Mouse (Mus musculus) forebrain, embryonic 16.5 days (tissue): ENCODE data around the gene D17Wsu92e. TPM values are rescaled to one million over a fixed set of nuclear protein-coding genes. Genes with fewer than 3 reads are reported as not detected.

Experiments used
- ATAC-seq: fragments of 200-750 bp; cut with Nextera tagmentation; 2 replicates; pipeline ENCODE4 v1.8.0; 2017; ENCODE audit warnings: mild to moderate bottlenecking, moderate library complexity
- H3K27ac ChIP-seq: fragments of 300-500 bp; sonication (generic); 2 replicates; pipeline ENCODE4 v1.5.1; 2014; ENCODE audit warnings: low read length, control low read depth
- H3K27me3 ChIP-seq: fragments of 300-500 bp; sonication (generic); replicated peaks from 2 replicates; pipeline ENCODE4 v1.6.1; 2014; ENCODE audit warnings: low read length; ENCODE audit not compliant: control insufficient read depth, insufficient read depth
- H3K36me3 ChIP-seq: fragments of 300-500 bp; sonication (generic); 2 replicates; pipeline ENCODE4 v1.6.1; 2014; ENCODE audit not compliant: control insufficient read depth, insufficient read depth
- H3K4me1 ChIP-seq: fragments of 300-500 bp; sonication (generic); replicated peaks from 2 replicates; pipeline ENCODE4 v1.6.1; 2014; ENCODE audit warnings: low read length; ENCODE audit not compliant: control insufficient read depth, insufficient read depth
- H3K4me2 ChIP-seq: fragments of 300-500 bp; sonication (generic); 2 replicates; pipeline ENCODE4 v1.6.1; 2014; ENCODE audit warnings: mild to moderate bottlenecking, low read length, control low read depth
- H3K4me3 ChIP-seq: fragments of 300-500 bp; sonication (generic); replicated peaks from 2 replicates; pipeline ENCODE4 v1.5.1; 2014; ENCODE audit warnings: mild to moderate bottlenecking, low read length, control low read depth
- H3K9ac ChIP-seq: fragments of 300-500 bp; sonication (generic); replicated peaks from 2 replicates; pipeline ENCODE4 v1.6.1; 2014; ENCODE audit warnings: low read depth, low read length, control low read depth
- H3K9me3 ChIP-seq: fragments of 300-500 bp; sonication (generic); 2 replicates; pipeline ENCODE4 v1.6.1; 2016; ENCODE audit warnings: low read length; ENCODE audit not compliant: control insufficient read depth
- WGBS: fragments of 180-500 bp; shearing (Covaris S2); extraction: QIAGEN DNeasy Blood & Tissue Kit; methylation state at CpG from one replicate; pipeline ENCODE4 v1.1.7; 2014; 5-methylcytosine and 5-hydroxymethylcytosine counted together
- polyA plus RNA-seq: library from polyadenylated mRNA; unstranded; fragments of >200 nt; fragmentation: Nextera tagmentation; extraction: Ambion mirVana; gene quantifications from 2 replicates; pipeline ENCODE4 v1.2.1, GENCODE M21; 2015

D17Wsu92e gene
- polyA plus RNA-seq, 1 experiment from 2014 or later: 11.9 TPM

DNA sequence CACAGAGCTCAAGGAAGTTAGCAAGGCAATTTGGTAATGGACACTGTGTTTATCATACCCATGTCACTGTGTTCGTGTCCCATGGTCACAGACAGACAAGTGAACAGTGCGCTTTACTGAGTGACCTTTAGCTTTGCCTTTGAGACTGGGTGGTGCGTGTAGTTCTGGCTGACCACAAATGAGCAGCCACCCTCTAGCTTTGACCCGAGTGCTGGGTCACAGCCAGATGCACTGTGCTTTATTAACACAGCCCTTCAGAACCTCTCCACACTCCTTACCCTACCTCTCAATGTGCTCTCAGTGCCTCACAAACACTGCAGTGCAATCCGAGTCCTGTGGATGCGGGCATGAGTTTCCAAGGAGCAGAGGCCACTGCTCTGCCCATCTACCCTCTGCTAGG is 27.3 kb downstream of the D17Wsu92e start:
- 91% methylated on average over 6 of the region's 6 CpGs for WGBS
- Histone ChIP-seq H3K4me3 (no peak overlapping the region), H3K9me3 (no peaks in the 10 kb centered on the region), H3K27ac (no peak overlapping the region), H3K27me3 (no peaks in the 10 kb centered on the region), H3K4me1 (peaks cover 22% of the 10 kb centered on the region), H3K4me2 (no peak overlapping the region), H3K9ac (no peak overlapping the region), H3K36me3 (no peaks in the 10 kb centered on the region)
- no peak for ATAC-seq

DNA sequence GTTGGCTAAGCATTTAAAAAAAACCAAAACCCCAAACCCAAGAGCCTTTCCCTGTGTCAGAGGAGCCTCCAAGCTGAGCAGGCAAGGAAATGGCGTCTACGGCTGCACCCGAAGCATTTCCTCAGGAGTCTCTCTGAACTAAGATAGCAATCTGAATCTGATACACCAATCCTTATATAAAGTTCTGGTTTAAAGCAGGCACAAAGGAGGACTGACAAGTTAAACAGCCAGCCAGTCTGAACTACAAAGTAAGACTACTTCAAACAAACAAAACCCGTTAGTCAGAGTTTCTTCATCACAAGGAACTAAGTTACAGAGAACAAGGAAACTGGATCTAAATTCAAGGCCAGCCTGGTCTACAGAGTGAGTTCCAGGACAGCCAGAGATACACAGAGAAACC is 27.9 kb downstream of the D17Wsu92e start:
- H3K9ac ChIP-seq: no peak overlapping the region
- ATAC-seq: no peak
- H3K4me3 ChIP-seq: no peak overlapping the region
- H3K36me3 ChIP-seq: no peaks in the 10 kb centered on the region
- 86% methylated on average over 4 of the region's 4 CpGs for WGBS
- H3K9me3 ChIP-seq: no peaks in the 10 kb centered on the region
- no peak overlapping the region for H3K27ac ChIP-seq
- H3K4me2 ChIP-seq: no peak overlapping the region
- H3K4me1 ChIP-seq: peaks cover 15% of the 10 kb centered on the region
- no peaks in the 10 kb centered on the region for H3K27me3 ChIP-seq

DNA sequence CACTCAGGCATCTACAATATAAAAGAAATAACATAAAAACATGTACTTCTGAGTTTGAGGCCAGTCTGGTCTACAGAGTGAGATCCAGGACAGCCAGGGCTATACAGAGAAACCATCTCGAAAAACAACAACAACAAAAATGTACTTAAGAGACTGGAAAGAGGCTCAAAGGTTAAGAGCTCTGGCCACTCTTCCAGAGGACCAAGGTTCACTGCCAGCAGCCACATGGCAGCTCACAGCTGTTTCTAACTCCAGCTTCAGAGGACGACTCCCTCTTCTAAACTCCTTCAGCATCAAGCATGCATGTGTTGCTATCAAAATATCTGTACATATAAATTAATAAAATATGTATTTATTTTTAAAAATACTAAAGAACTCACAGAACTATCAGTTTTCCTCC is 28.9 kb downstream of the D17Wsu92e start:
- Histone ChIP-seq H3K36me3 (no peaks in the 10 kb centered on the region), H3K9ac (no peak overlapping the region), H3K4me2 (no peak overlapping the region), H3K9me3 (no peaks in the 10 kb centered on the region), H3K27ac (no peak overlapping the region), H3K27me3 (no peaks in the 10 kb centered on the region), H3K4me1 (peaks cover 6% of the 10 kb centered on the region), H3K4me3 (no peak overlapping the region)
- no peak for ATAC-seq
- 89% methylated on average over 2 of the region's 2 CpGs for WGBS

DNA sequence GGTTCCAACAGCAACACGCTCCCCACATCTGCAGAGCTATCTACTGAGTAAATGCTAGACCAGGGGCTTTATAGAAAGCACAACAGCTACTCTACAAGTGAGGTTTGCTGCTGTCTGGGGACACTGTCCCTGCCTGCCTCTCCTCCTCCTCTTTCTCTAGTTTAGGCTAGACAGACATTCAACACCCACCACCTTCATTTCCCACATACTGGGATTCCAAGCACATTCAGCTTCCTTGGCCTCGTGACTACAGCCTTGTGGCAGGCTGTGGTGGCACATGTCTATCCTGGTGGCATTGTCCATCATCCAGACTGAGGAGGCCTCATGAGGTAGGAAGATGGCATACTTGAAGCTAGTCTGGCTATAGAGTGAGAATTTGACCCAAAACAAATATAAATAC is 29.5 kb downstream of the D17Wsu92e start:
- no peak overlapping the region for H3K9ac ChIP-seq
- ATAC-seq: no peak
- no peak overlapping the region for H3K27ac ChIP-seq
- H3K4me2 ChIP-seq: no peak overlapping the region
- H3K4me3 ChIP-seq: no peak overlapping the region
- no peaks in the 10 kb centered on the region for H3K9me3 ChIP-seq
- no peaks in the 10 kb centered on the region for H3K36me3 ChIP-seq
- WGBS: 94% methylated on average over 2 of the region's 2 CpGs
- H3K4me1 ChIP-seq: no peaks in the 10 kb centered on the region; the same call in 1 of the 2 replicates
- no peaks in the 10 kb centered on the region for H3K27me3 ChIP-seq

DNA sequence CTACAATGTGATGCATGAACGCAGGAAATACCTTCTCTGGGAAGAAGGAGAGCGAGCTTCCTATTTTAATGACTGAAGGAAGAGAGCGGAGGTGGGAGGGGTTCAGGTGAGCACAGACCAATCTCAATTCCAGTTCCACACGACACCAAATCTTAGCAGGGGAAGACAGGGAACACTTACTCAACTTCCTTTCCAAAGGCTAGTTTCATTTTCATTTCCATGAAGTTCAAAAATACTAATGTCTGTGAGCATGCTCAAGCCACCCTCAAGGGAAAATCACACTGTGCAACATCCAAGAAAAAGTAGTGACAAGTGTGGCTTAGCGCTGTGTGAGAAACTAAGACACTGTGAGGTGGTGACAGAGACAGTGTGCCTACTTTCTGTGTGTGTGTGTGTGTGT is 30.4 kb downstream of the D17Wsu92e start:
- no peaks in the 10 kb centered on the region for H3K27me3 ChIP-seq
- 96% methylated on average over 5 of the region's 5 CpGs for WGBS
- no peak for ATAC-seq
- H3K4me3 ChIP-seq: no peak overlapping the region
- H3K27ac ChIP-seq: no peak overlapping the region
- H3K9ac ChIP-seq: no peak overlapping the region
- H3K36me3 ChIP-seq: no peaks in the 10 kb centered on the region
- no peak overlapping the region for H3K4me2 ChIP-seq
- no peaks in the 10 kb centered on the region for H3K9me3 ChIP-seq
- H3K4me1 ChIP-seq: no peaks in the 10 kb centered on the region

DNA sequence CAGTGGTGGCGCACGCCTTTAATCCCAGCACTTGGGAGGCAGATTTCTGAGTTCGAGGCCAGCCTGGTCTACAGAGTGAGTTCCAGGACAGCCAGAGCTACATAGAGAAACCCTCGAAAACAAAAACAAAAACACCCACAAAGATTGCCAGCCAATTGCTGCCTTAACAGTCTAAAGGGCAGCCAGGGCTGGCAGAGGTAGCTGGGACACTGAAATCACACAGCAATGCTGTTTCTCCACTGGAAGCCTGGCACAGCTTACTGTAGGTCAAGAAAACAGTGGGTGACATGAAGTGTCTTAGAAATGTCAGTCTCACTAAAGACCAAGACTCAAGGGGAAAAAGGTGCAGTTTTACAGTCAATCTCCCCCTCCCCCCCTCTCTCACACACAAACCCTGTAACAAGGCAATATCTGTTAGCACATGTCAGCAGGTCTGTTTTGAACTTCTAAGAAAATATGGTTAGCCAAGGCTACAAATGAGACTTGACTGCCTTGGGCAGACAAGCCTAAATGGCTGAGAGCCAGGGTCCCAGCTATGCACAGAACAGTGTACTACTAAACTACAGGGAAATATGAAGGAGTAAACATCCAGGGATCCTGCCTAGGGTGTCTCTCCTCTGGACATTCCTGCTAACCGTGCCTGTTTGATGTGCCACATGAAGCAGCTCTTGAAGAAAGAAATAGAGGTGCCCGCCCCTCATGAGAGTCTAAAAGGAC is 31.8 kb downstream of the D17Wsu92e start:
- Histone ChIP-seq H3K4me1 (no peaks in the 10 kb centered on the region), H3K27ac (no peak overlapping the region), H3K9me3 (no peaks in the 10 kb centered on the region), H3K27me3 (no peaks in the 10 kb centered on the region), H3K36me3 (no peaks in the 10 kb centered on the region), H3K9ac (no peak overlapping the region), H3K4me3 (no peak overlapping the region), H3K4me2 (no peak overlapping the region)
- no peak for ATAC-seq
- WGBS: 88% methylated on average over 6 of the region's 6 CpGs

DNA sequence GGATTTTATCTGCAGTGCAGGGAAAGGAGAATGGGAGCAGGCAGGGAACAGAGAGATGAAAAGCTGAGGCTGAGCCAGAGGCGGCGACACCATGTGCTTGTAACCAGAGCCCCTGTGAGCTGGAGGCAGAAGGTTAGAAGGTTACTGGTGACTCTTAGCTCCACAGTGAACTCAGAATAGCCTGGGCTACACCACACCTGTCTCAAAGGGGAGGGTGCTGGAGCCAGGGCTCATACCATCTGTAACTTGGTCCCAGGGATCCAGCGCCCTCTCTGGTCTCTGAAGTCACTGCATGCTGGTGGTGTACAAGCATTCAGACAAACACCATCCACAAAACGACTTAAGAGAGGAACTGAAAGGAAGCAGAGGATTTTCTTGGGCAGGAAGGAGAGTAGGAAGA is 36.9 kb downstream of the D17Wsu92e start:
- Histone ChIP-seq H3K4me1 (no peaks in the 10 kb centered on the region), H3K4me3 (no peak overlapping the region), H3K27ac (no peak overlapping the region), H3K9me3 (no peaks in the 10 kb centered on the region), H3K4me2 (no peak overlapping the region), H3K36me3 (no peaks in the 10 kb centered on the region), H3K9ac (no peak overlapping the region), H3K27me3 (no peaks in the 10 kb centered on the region)
- 79% methylated on average over 4 of the region's 4 CpGs for WGBS
- ATAC-seq: no peak

DNA sequence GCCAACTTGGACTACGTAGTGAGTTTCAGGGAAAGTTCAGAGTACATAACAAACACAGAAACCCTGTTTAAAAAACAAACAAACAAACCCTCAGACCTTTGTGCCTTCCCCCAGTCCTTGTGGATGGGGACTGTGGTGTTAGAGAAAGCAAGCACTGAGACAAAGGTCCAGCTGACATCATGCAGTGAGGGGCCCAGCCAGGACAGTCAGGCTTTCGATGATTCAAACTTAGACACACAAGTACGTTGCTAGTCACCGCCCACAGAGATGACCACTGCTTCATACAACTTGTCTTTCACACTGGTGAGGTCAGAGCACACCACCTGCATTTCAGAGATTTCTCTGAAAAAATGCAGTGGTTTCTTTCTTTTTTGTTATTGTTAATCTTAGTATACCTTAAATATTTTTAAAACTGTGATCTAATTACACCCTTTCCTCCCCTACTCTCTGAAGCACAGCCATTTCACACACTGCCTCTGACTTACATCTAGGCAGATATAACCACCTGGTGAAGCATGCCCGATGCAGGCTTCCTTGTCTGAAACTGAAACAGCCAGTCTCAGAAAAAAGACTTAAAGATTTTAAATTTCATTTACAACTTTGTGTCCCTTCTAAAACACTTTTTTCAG is 39.3 kb downstream of the D17Wsu92e start:
- Histone ChIP-seq H3K27ac (no peak overlapping the region), H3K4me1 (no peaks in the 10 kb centered on the region), H3K9me3 (no peaks in the 10 kb centered on the region), H3K9ac (no peak overlapping the region), H3K4me3 (no peak overlapping the region), H3K4me2 (no peak overlapping the region), H3K27me3 (no peaks in the 10 kb centered on the region), H3K36me3 (no peaks in the 10 kb centered on the region)
- no peak for ATAC-seq
- WGBS: 82% methylated on average over 5 of the region's 5 CpGs

DNA sequence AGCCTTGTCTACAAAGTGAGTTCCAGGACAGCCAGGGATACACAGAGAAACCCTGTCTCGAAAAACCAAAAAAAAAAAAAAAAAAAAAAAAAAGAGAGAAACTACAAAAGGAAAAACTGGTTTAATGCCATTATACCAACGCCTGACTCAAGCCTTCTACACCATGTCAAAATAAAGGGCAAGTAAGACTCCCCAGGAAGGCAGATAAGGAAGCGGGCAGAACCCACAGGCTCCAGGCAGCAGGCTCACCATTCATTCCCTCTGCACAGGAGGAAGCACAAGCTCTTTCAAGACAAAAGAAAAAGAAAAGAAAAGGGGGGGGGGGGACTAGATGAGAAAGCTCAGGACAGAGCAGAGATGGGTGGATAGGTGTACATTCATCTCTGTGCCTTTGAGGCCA is 40.7 kb downstream of the D17Wsu92e start:
- WGBS: 52% methylated on average over 3 of the region's 3 CpGs
- Histone ChIP-seq H3K4me2 (no peak overlapping the region), H3K9ac (no peak overlapping the region), H3K27ac (no peak overlapping the region), H3K4me1 (no peaks in the 10 kb centered on the region), H3K4me3 (no peak overlapping the region), H3K27me3 (no peaks in the 10 kb centered on the region), H3K36me3 (no peaks in the 10 kb centered on the region), H3K9me3 (no peaks in the 10 kb centered on the region)
- no peak for ATAC-seq
